Mouse (Mus musculus) Patski (cell line): ENCODE results near the gene Iscu. TPM values are rescaled to one million over a fixed set of nuclear protein-coding genes. Genes with fewer than 3 reads are reported as not detected.
"Not testable (repeated sequence)": the region's sequence is repeated elsewhere in the genome, so short reads cannot be mapped to it uniquely, and the experiment has no call there.

Source experiments
- ATAC-seq: fragments of 100-300 bp; one replicate; pipeline ENCODE4 v1.8.0; 2021
- CTCF ChIA-PET: fragments of 350-600 bp; sonication (Branson Sonifier 250); formaldehyde crosslinking; loops from one replicate; lab custom pipeline; 2022; ENCODE audit warnings: inconsistent platforms; lab: Charles Lee
- POLR2A ChIA-PET: fragments of 350-600 bp; sonication (Branson Sonifier 250); formaldehyde crosslinking; loops from one replicate; lab custom pipeline; 2022; ENCODE audit warnings: antibody characterized with exemption, inconsistent platforms; lab: Charles Lee
- DNase-seq: peaks from one replicate; pipeline ENCODE4 v3.0.0-alpha.2; 2011; ENCODE audit warnings: low read depth, low spot score
- H3K27me3 ChIP-seq: fragments of 371-371 bp; one replicate; pipeline ENCODE4 v1.5.1; 2021
- CTCF ChIP-seq: fragments of 100-300 bp; IDR thresholded peaks from one replicate; pipeline ENCODE4 v1.5.1; 2021
- in situ Hi-C: fragments of 300-500 bp; cut with MboI; formaldehyde crosslinking; loops from 3 replicates; pipeline ENCODE4 v1.11.1; 2018; ENCODE audit warnings: low pct_unique_long_range_greater_than_20kb, mixed read lengths
- polyA plus RNA-seq: library from polyadenylated mRNA; unstranded; gene quantifications from one replicate; pipeline ENCODE4 v1.2.3, GENCODE M21; 2021

Gene Iscu
- polyA plus RNA-seq, 1 experiment from 2014 or later, result 189 TPM

GRCm38 (mm10) chr5:113772905-113773519 is 464 bp downstream of the Iscu start:
- ChIA-PET POLR2A (interaction anchor here (0.6 to 1.0 kb wide), 2 partner anchors 60 to 181 kb away, joined by 3 read pairs; no protein-coding TSS in a partner anchor), CTCF (interaction anchor here (0.6 to 4.7 kb wide), 18 partner anchors 9 to 274 kb away, joined by 3 to 41 read pairs (median 4); no protein-coding TSS in a partner anchor)
- in situ Hi-C loops, result loop anchor here (5.0 to 25.0 kb wide), 2 partner anchors 159 to 1461 kb away; no protein-coding TSS in a partner anchor

GRCm38 (mm10) chr5:113773664-113774063 is 1.1 kb downstream of the Iscu start:
- in situ Hi-C loops, result loop anchor here (5.0 to 25.0 kb wide), 2 partner anchors 159 to 1461 kb away; no protein-coding TSS in a partner anchor
- no peaks in the 10 kb centered on the region for H3K27me3 ChIP-seq
- no peak for TF ChIP-seq CTCF
- ATAC-seq (no peak), DNase-seq (peak; percentile 61)
- ChIA-PET POLR2A (interaction anchor here (0.6 to 1.0 kb wide), 3 partner anchors 42 to 181 kb away, joined by 3 read pairs; no protein-coding TSS in a partner anchor), CTCF (interaction anchor here (0.6 to 4.7 kb wide), 22 partner anchors 10 to 273 kb away, joined by 3 to 41 read pairs (median 4); no protein-coding TSS in a partner anchor)

More at GRCm38 (mm10) chr5:113772905-113773519, 464 bp downstream of the Iscu start:
- DNase-seq, result no peak
- H3K27me3 ChIP-seq, result no peaks in the 10 kb centered on the region
- ATAC-seq, result no peak
- no peak for TF ChIP-seq CTCF

- CTCF ChIA-PET, result interaction anchor here (1.2 to 4.7 kb wide), 5 partner anchors 8 to 179 kb away, joined by 3 to 41 read pairs (median 16); no protein-coding TSS in a partner anchor
- DNase-seq (no peak), ATAC-seq (no peak)
- in situ Hi-C loops, result loop anchor here (5.0 kb wide), 1 partner anchor 37 kb away; no protein-coding TSS in a partner anchor
- POLR2A ChIA-PET, result interaction anchor here (0.5 to 2.0 kb wide), 3 partner anchors 39 to 100 kb away, joined by 3 to 8 read pairs (median 3); no protein-coding TSS in a partner anchor
- TF ChIP-seq CTCF, result no peak
- no peaks in the 10 kb centered on the region for H3K27me3 ChIP-seq
Measured at GRCm38 (mm10) chr5:113775585-113775984, 3.0 kb downstream of the Iscu start.

- POLR2A ChIA-PET, result interaction anchor here (2.0 kb wide), 1 partner anchor 38 kb away, joined by 8 read pairs; no protein-coding TSS in a partner anchor
- no peaks in the 10 kb centered on the region for H3K27me3 ChIP-seq
- CTCF ChIA-PET, result interaction anchor here (1.0 to 4.7 kb wide), 4 partner anchors 13 to 270 kb away, joined by 3 to 41 read pairs (median 3); no protein-coding TSS in a partner anchor
- DNase-seq (no peak), ATAC-seq (no peak)
- in situ Hi-C loops, result loop anchor here (5.0 kb wide), 1 partner anchor 36 kb away; no protein-coding TSS in a partner anchor
- no peak for TF ChIP-seq CTCF
Measured at GRCm38 (mm10) chr5:113776128-113776895, 3.8 kb downstream of the Iscu start.

- ChIA-PET CTCF (interaction anchor here (1.0 to 4.7 kb wide), 3 partner anchors 35 to 270 kb away, joined by 3 to 41 read pairs (median 4); no protein-coding TSS in a partner anchor), POLR2A (no interaction called here)
- in situ Hi-C loops, result loop anchor here (5.0 kb wide), 1 partner anchor 35 kb away; no protein-coding TSS in a partner anchor
- ATAC-seq (no peak), DNase-seq (no peak)
- TF ChIP-seq CTCF, result no peak
- H3K27me3 ChIP-seq, result no peaks in the 10 kb centered on the region
Measured at GRCm38 (mm10) chr5:113776896-113777226, 4.3 kb downstream of the Iscu start.

GRCm38 (mm10) chr5:113777728-113778127 is 5.2 kb downstream of the Iscu start:
- DNase-seq, H3K27me3 ChIP-seq, ATAC-seq, POLR2A ChIA-PET: not testable (repeated sequence)
- CTCF ChIA-PET, result interaction anchor here (1.3 kb wide), 1 partner anchor 34 kb away, joined by 4 read pairs; no protein-coding TSS in a partner anchor
- in situ Hi-C loops, result loop anchor here (5.0 kb wide), 1 partner anchor 35 kb away; no protein-coding TSS in a partner anchor

GRCm38 (mm10) chr5:113779569-113779968 is 7.0 kb downstream of the Iscu start:
- POLR2A ChIA-PET, result no interaction called here
- CTCF ChIA-PET, result no interaction called here
- TF ChIP-seq CTCF, result no peak
- DNase-seq (no peak), ATAC-seq (no peak)
- in situ Hi-C loops, result loop anchor here (5.0 kb wide), 1 partner anchor 33 kb away; no protein-coding TSS in a partner anchor
- no peaks in the 10 kb centered on the region for H3K27me3 ChIP-seq

- CTCF ChIA-PET, result no interaction called here
- DNase-seq, result no peak
- no peak for ATAC-seq
- in situ Hi-C loops, result no loop called here
- POLR2A ChIA-PET, result no interaction called here
- no peak for TF ChIP-seq CTCF
- no peaks in the 10 kb centered on the region for H3K27me3 ChIP-seq
Measured at GRCm38 (mm10) chr5:113780082-113780752, 7.7 kb downstream of the Iscu start.

- CTCF ChIA-PET, result no interaction called here
- ATAC-seq (no peak), DNase-seq (no peak)
- no peak for TF ChIP-seq CTCF
- POLR2A ChIA-PET, result no interaction called here
- in situ Hi-C loops, result no loop called here
- H3K27me3 ChIP-seq, result no peaks in the 10 kb centered on the region
Measured at GRCm38 (mm10) chr5:113780763-113781162, 8.2 kb downstream of the Iscu start.

GRCm38 (mm10) chr5:113781254-113781653 is 8.7 kb downstream of the Iscu start:
- DNase-seq (no peak), ATAC-seq (no peak)
- POLR2A ChIA-PET, result no interaction called here
- no peaks in the 10 kb centered on the region for H3K27me3 ChIP-seq
- TF ChIP-seq CTCF, result no peak
- CTCF ChIA-PET, result no interaction called here
- in situ Hi-C loops, result no loop called here
